Mouse (Mus musculus) frontal cortex, adult 2 months (tissue): ENCODE measurements at regions not wholly inside any gene's neighbourhood (a gene's known extent, or its start where the extent isn't known, plus 50 kb on each side); places are given as distances from the start of the nearest gene placed in this dataset.
A peak's percentile ranks its signal among the peaks of the same experiment; 100 is the strongest.

Experiments
- DNase-seq, 2 experiments: peaks; one replicate each; pipeline ENCODE4 v3.0.0; 2022; ENCODE audit warnings: low spot score in 1 of 2; ENCODE audit errors: extremely low spot score in 1 of 2

DNA sequence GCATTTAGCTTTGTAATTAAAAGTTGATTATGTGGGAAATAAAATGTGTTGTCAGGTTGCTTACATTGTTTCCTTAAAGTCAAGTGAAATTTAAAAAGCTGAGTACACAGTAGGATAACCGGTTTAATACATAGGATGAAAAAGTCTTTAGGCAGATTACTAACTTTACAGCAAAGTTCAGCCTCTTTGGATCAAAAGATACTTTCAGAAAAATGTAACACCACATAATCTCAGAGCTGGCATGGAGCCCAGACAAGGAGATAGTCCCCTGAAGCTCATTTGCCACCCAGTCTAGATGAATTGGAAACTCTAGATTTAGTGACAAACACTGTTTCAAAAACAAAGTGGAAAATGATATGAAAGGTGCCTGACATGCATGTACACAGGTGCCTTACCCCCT lies 139.6 kb downstream of the Slco4c1 start:
- peak in 1 of 2 experiments; percentile 24 for DNase-seq

DNA sequence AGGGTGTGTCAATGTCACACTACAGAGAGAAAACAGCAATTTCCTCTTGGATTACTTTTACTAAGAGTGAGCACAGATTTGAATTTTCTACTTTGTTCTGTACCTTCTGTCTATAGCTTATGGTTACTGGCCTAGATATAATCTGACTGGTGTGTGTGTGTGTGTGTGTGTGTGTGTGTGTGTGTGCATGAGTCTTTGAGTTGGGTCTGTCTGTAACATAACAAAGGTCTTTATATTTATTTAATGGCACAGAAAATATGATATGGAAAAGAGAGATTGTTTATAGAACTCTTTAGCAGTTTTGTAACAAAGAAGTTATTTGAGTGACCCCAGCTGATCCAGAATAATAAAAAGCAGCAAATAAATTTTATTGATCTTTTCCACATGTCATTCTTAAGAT lies 140.1 kb downstream of the Slco4c1 start:
- DNase-seq = no peak
